Mouse (Mus musculus) limb, embryonic 11.5 days (tissue): ENCODE measurements at regions not wholly inside any gene's neighbourhood (a gene's known extent, or its start where the extent isn't known, plus 50 kb on each side); places are given as distances from the start of the nearest gene placed in this dataset.

Experiments
- ATAC-seq: fragments of 200-750 bp; cut with Nextera tagmentation; 2 replicates; pipeline ENCODE4 v1.8.0; 2017; ENCODE audit warnings: low read depth; ENCODE audit not compliant: insufficient number of reproducible peaks, low FRiP score, low TSS enrichment
- DNase-seq: peaks from one replicate; pipeline ENCODE4 v3.0.0-alpha.2; 2015; ENCODE audit warnings: low spot score
- H3K27ac ChIP-seq: fragments of 300-500 bp; sonication (generic); replicated peaks from 2 replicates; pipeline ENCODE4 v1.5.1; 2014; ENCODE audit warnings: low read depth, mild to moderate bottlenecking, low read length
- H3K27me3 ChIP-seq: fragments of 300-500 bp; sonication (generic); 2 replicates; pipeline ENCODE4 v1.6.1; 2014; ENCODE audit warnings: mild to moderate bottlenecking, low read length, mixed read lengths; ENCODE audit not compliant: control insufficient read depth, insufficient read depth
- H3K36me3 ChIP-seq: fragments of 300-500 bp; sonication (generic); 2 replicates; pipeline ENCODE4 v1.6.1; 2014; ENCODE audit warnings: mild to moderate bottlenecking, low read length, moderate library complexity, mixed read lengths; ENCODE audit not compliant: control insufficient read depth, insufficient read depth
- H3K4me1 ChIP-seq: fragments of 300-500 bp; sonication (generic); 2 replicates; pipeline ENCODE4 v1.6.1; 2014; ENCODE audit warnings: low read length, mixed read lengths; ENCODE audit not compliant: control insufficient read depth, insufficient read depth
- H3K4me2 ChIP-seq: fragments of 300-500 bp; sonication (generic); 2 replicates; pipeline ENCODE4 v1.6.1; 2014; ENCODE audit warnings: low read depth, mild to moderate bottlenecking, moderate library complexity; ENCODE audit not compliant: severe bottlenecking
- H3K4me3 ChIP-seq: fragments of 300-500 bp; sonication (generic); 2 replicates; pipeline ENCODE4 v1.5.1; 2014; ENCODE audit warnings: low read depth, low read length
- H3K9ac ChIP-seq: fragments of 300-500 bp; sonication (generic); 2 replicates; pipeline ENCODE4 v1.6.1; 2014; ENCODE audit warnings: mild to moderate bottlenecking, low read length
- H3K9me3 ChIP-seq: fragments of 300-500 bp; sonication (generic); 2 replicates; pipeline ENCODE4 v1.6.1; 2016; ENCODE audit warnings: low read length; ENCODE audit not compliant: control insufficient read depth
- WGBS: fragments of 180-500 bp; shearing (Covaris S2); extraction: QIAGEN DNeasy Blood & Tissue Kit; methylation state at CpG from one replicate; pipeline ENCODE4 v1.1.7; 2014; 5-methylcytosine and 5-hydroxymethylcytosine counted together

- Histone ChIP-seq H3K4me1 (no peaks in the 10 kb centered on the region), H3K27me3 (no peaks in the 10 kb centered on the region), H3K9ac (no peak overlapping the region), H3K9me3 (no peaks in the 10 kb centered on the region), H3K4me3 (no peak overlapping the region), H3K4me2 (no peak overlapping the region), H3K36me3 (no peaks in the 10 kb centered on the region), H3K27ac (no peak overlapping the region)
- DNase-seq (no peak), ATAC-seq (no peak)
- 83% methylated on average over 2 of the region's 2 CpGs for WGBS
These were observed 603.0 kb upstream of the Rag2 start for GRCm38 (mm10) chr2:101021515-101021914.

GRCm38 (mm10) chr2:101043050-101043449 lies 581.5 kb upstream of the Rag2 start:
- no peak overlapping the region for H3K4me3 ChIP-seq
- no peaks in the 10 kb centered on the region for H3K27me3 ChIP-seq
- ATAC-seq (no peak), DNase-seq (no peak)
- H3K36me3 ChIP-seq = no peaks in the 10 kb centered on the region
- H3K27ac ChIP-seq = no peak overlapping the region
- H3K4me2 ChIP-seq = no peak overlapping the region
- H3K9ac ChIP-seq = no peak overlapping the region
- H3K9me3 ChIP-seq = no peaks in the 10 kb centered on the region
- no peaks in the 10 kb centered on the region for H3K4me1 ChIP-seq
- 86% methylated on average over 3 of the region's 3 CpGs for WGBS

GRCm38 (mm10) chr2:101062939-101063338 lies 561.6 kb upstream of the Rag2 start:
- H3K27ac ChIP-seq = no peak overlapping the region
- no peaks in the 10 kb centered on the region for H3K27me3 ChIP-seq
- 87% methylated on average over 4 of the region's 4 CpGs for WGBS
- H3K36me3 ChIP-seq = no peaks in the 10 kb centered on the region
- ATAC-seq (no peak), DNase-seq (no peak)
- H3K9ac ChIP-seq = no peak overlapping the region
- no peaks in the 10 kb centered on the region for H3K9me3 ChIP-seq
- no peak overlapping the region for H3K4me2 ChIP-seq
- no peaks in the 10 kb centered on the region for H3K4me1 ChIP-seq
- no peak overlapping the region for H3K4me3 ChIP-seq

- H3K4me2 ChIP-seq = no peak overlapping the region
- no peaks in the 10 kb centered on the region for H3K27me3 ChIP-seq
- ATAC-seq = no peak
- no peak overlapping the region for H3K9ac ChIP-seq
- H3K36me3 ChIP-seq = no peaks in the 10 kb centered on the region
- DNase-seq = no peak
- no peak overlapping the region for H3K4me3 ChIP-seq
- no peaks in the 10 kb centered on the region for H3K4me1 ChIP-seq
- H3K27ac ChIP-seq = no peak overlapping the region
- H3K9me3 ChIP-seq = no peaks in the 10 kb centered on the region
These were observed 549.5 kb upstream of the Rag2 start for GRCm38 (mm10) chr2:101074990-101075389.

- Histone ChIP-seq H3K4me3 (no peak overlapping the region), H3K27me3 (no peaks in the 10 kb centered on the region), H3K9me3 (no peaks in the 10 kb centered on the region), H3K36me3 (no peaks in the 10 kb centered on the region), H3K27ac (no peak overlapping the region), H3K9ac (no peak overlapping the region), H3K4me1 (no peaks in the 10 kb centered on the region), H3K4me2 (no peak overlapping the region)
- WGBS = 79% methylated on average over 1 of the region's 1 CpGs
- ATAC-seq (no peak), DNase-seq (no peak)
These were observed 544.3 kb upstream of the Rag2 start for GRCm38 (mm10) chr2:101080231-101080630.

- DNase-seq = no peak
- H3K4me3 ChIP-seq = no peak overlapping the region
- H3K9ac ChIP-seq = no peak overlapping the region
- H3K27me3 ChIP-seq = no peaks in the 10 kb centered on the region
- no peaks in the 10 kb centered on the region for H3K4me1 ChIP-seq
- no peak for ATAC-seq
- H3K4me2 ChIP-seq = no peak overlapping the region
- no peaks in the 10 kb centered on the region for H3K36me3 ChIP-seq
- H3K9me3 ChIP-seq = no peaks in the 10 kb centered on the region
- no peak overlapping the region for H3K27ac ChIP-seq
These were observed 540.7 kb upstream of the Rag2 start for GRCm38 (mm10) chr2:101083813-101084212.

- Histone ChIP-seq H3K4me1 (no peaks in the 10 kb centered on the region), H3K27me3 (no peaks in the 10 kb centered on the region), H3K4me3 (no peak overlapping the region), H3K9me3 (no peaks in the 10 kb centered on the region), H3K27ac (no peak overlapping the region), H3K9ac (no peak overlapping the region), H3K4me2 (no peak overlapping the region), H3K36me3 (no peaks in the 10 kb centered on the region)
- 90% methylated on average over 1 of the region's 1 CpGs for WGBS
- no peak for DNase-seq
- no peak for ATAC-seq
These were observed 539.9 kb upstream of the Rag2 start for GRCm38 (mm10) chr2:101084648-101085047.

GRCm38 (mm10) chr2:101107183-101107872 lies 517.2 kb upstream of the Rag2 start:
- H3K27ac ChIP-seq = no peak overlapping the region
- WGBS = 55% methylated on average over 1 of the region's 1 CpGs
- H3K4me2 ChIP-seq = no peak overlapping the region
- H3K36me3 ChIP-seq = no peaks in the 10 kb centered on the region
- no peak overlapping the region for H3K9ac ChIP-seq
- ATAC-seq (no peak), DNase-seq (no peak)
- no peaks in the 10 kb centered on the region for H3K27me3 ChIP-seq
- H3K4me1 ChIP-seq = no peaks in the 10 kb centered on the region
- no peak overlapping the region for H3K4me3 ChIP-seq
- H3K9me3 ChIP-seq = no peaks in the 10 kb centered on the region

- Histone ChIP-seq H3K36me3 (no peaks in the 10 kb centered on the region), H3K9me3 (no peaks in the 10 kb centered on the region), H3K9ac (no peak overlapping the region), H3K27ac (no peak overlapping the region), H3K4me1 (no peaks in the 10 kb centered on the region), H3K4me2 (no peak overlapping the region), H3K4me3 (no peak overlapping the region), H3K27me3 (no peaks in the 10 kb centered on the region)
- ATAC-seq = peak; percentile 84
- DNase-seq = peak; percentile 36
- 21% methylated on average over 1 of the region's 1 CpGs for WGBS
These were observed 487.7 kb upstream of the Rag2 start for GRCm38 (mm10) chr2:101136867-101137266.
